Mouse (Mus musculus): Measurements from ENCODE around the gene Rpl14.

DNA sequence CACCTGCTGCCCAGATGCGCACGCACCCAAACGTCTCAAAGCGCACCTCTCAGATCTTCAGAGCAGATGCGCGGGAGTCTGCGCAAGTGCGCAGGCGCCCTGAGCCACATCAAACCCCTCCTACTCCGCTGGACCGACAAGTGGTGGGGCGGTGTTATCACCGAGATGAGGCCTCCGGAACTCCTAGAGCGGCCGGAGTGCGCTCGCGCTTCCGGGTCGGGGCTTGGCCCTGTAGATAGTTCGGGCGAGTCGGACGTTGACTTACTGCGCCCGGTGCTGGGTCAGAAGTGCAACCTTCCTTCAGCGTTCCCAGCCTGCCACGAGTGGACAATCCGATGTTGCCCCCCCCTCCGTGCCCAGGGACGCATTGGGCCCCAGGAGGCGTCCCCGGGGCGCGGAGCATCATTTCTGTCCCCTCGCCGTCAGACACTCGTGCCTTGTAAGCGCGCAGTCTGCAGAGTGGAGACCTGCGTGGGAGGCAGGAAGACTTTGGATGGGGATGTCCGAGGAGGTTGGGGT lies 5.9 kb downstream of the Rpl14 start:
- TF ChIP-seq CTCF (IDR thresholded peaks at IDR 0.05; ENCODE audit: low read depth, low read length) = no peak
- TF ChIP-seq POLR2AphosphoS5 (IDR thresholded peaks at IDR 0.05; ENCODE audit: insufficient replicate concordance, low read depth, low read length) = no peak; the same call in none of the 2 replicates

Measured in G1E (cell line).